Mouse (Mus musculus) liver, embryonic 14.5 days (tissue): ENCODE measurements around the gene Siah1a. TPM values are rescaled to one million over a fixed set of nuclear protein-coding genes. Genes with fewer than 3 reads are reported as not detected.

ENCODE experiments used
- ATAC-seq: fragments of 200-750 bp; cut with Nextera tagmentation; 2 replicates; pipeline ENCODE4 v1.8.0; 2017; ENCODE audit warnings: moderate number of reproducible peaks, mild to moderate bottlenecking, moderate library complexity; ENCODE audit not compliant: insufficient read depth
- DNase-seq, 3 experiments: peaks; one replicate each; pipeline ENCODE4 v3.0.0-alpha.2; 2012 to 2013; ENCODE audit warnings: low read depth in 3 of 3, low spot score in 3 of 3
- H3K27ac ChIP-seq: fragments of 300-500 bp; sonication (generic); 2 replicates; pipeline ENCODE4 v1.5.1; 2014; ENCODE audit warnings: moderate library complexity, mild to moderate bottlenecking, control low read depth, inconsistent platforms
- H3K27me3 ChIP-seq: fragments of 300-500 bp; sonication (generic); 2 replicates; pipeline ENCODE4 v1.6.1; 2014; ENCODE audit warnings: mild to moderate bottlenecking, low read length, moderate library complexity; ENCODE audit not compliant: control insufficient read depth, insufficient read depth
- H3K36me3 ChIP-seq: fragments of 300-500 bp; sonication (generic); replicated peaks from 2 replicates; pipeline ENCODE4 v1.6.1; 2014; ENCODE audit warnings: low read depth; ENCODE audit not compliant: control insufficient read depth, insufficient read depth
- H3K4me1 ChIP-seq, 2 experiments: fragments of 200-500 bp in 1 of 2; fragments of 300-500 bp in 1 of 2; sonication (generic) in 1 of 2; replicated peaks; 2 replicates each; pipeline ENCODE4 v1.6.1; 2012 to 2014; ENCODE audit warnings: antibody characterized with exemption in 1 of 2, inconsistent platforms in 1 of 2, low read length in 1 of 2; ENCODE audit not compliant: control insufficient read depth in 2 of 2, insufficient read depth in 2 of 2
- H3K4me2 ChIP-seq: fragments of 300-500 bp; sonication (generic); 2 replicates; pipeline ENCODE4 v1.6.1; 2014; ENCODE audit warnings: low read depth, mild to moderate bottlenecking, control low read depth, moderate library complexity
- H3K4me3 ChIP-seq, 2 experiments: fragments of 200-500 bp in 1 of 2; fragments of 300-500 bp in 1 of 2; sonication (generic) in 1 of 2; 2 replicates each; pipeline ENCODE4 v1.5.1; 2012 to 2014; ENCODE audit warnings: low read depth in 2 of 2, low read length in 2 of 2, mild to moderate bottlenecking in 2 of 2, control low read depth in 1 of 2, inconsistent platforms in 1 of 2, moderate library complexity in 1 of 2; ENCODE audit not compliant: insufficient read depth in 1 of 2
- H3K9ac ChIP-seq: fragments of 300-500 bp; sonication (generic); replicated peaks from 2 replicates; pipeline ENCODE4 v1.6.1; 2014; ENCODE audit warnings: mild to moderate bottlenecking, control low read depth, moderate library complexity
- H3K9me3 ChIP-seq: fragments of 300-500 bp; sonication (generic); 2 replicates; pipeline ENCODE4 v1.6.1; 2016; ENCODE audit warnings: low read length, mixed read lengths; ENCODE audit not compliant: control insufficient read depth
- CTCF ChIP-seq: IDR thresholded peaks from 2 replicates; pipeline ENCODE4 v1.5.1; 2016; ENCODE audit warnings: antibody characterized with exemption, low read depth, control low read depth
- EP300 ChIP-seq: IDR thresholded peaks from 2 replicates; pipeline ENCODE4 v1.6.1; 2016; ENCODE audit warnings: antibody characterized with exemption, low read depth
- WGBS: fragments of 180-500 bp; shearing (Covaris S2); extraction: QIAGEN DNeasy Blood & Tissue Kit; methylation state at CpG from one replicate; pipeline ENCODE4 v1.1.7; 2014; ENCODE audit not compliant: insufficient replicate concordance; 5-methylcytosine and 5-hydroxymethylcytosine counted together
- polyA plus RNA-seq, 2 experiments: library from polyadenylated mRNA; depleted of rRNA in 1 of 2; stranded (reverse) in 1 of 2; unstranded in 1 of 2; fragments of >200 nt; fragmentation: Nextera tagmentation in 1 of 2; extraction: Ambion mirVana in 1 of 2; gene quantifications; 2 replicates each; pipeline versions ENCODE4 v1.2.1 to v1.2.3; 2012 to 2014

The Siah1a gene
- 8.7 and 9.5 TPM in 2 replicates for polyA plus RNA-seq (2012; rRNA removed)
- 14.0 and 16.0 TPM in 2 replicates for polyA plus RNA-seq (2014; fragmentation: Nextera tagmentation; extraction: Ambion mirVana)

DNA sequence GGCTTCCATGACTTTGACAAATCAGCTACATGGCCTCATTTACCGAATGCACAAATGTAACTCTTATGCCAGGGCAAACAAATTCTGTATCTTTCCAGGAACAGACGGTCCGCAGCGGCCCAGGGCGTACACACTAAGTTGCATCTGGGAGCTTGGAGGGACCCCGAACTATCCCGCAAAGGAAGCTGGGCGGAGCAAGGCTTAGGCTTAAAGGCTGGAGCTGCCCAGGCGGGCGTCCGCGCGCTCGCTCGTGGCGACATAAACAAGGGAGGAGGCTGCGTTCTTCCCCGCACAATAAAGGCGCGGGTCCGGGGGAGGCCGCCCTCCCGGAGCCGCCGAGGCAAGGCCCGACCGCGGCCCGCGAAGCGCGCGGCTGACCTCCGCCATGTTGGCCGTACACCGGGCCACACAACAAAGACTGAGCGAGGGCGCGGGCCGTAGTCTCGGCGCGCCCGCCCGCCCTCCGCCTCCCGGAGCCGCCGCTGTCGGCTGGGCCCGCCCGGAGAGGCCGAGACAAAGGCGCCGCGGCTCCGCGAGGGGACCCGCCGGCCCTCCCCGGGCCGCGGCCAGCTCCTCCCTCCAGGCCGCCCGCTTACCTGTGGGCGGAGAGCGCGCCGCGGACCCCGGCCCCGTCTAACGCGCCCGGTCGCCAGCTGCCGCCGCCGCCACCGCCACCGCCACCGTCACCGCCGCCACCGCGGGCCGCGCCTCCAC, at the start of gene Siah1a, which contains the start of gene Gm10638:
TSS of gene Siah1a (minus strand) at position 714 of the 714 bp plus-strand sequence.
TSS of gene Gm10638 (plus strand) at position 479 of the 714 bp plus-strand sequence.
- Histone ChIP-seq H3K27ac (peak within 1 kb of the TSS; percentile 81), H3K36me3 (no peaks in the 10 kb centered on the region), H3K27me3 (no peaks in the 10 kb centered on the region), H3K4me1 (peaks cover 19 to 20% of the 10 kb centered on the region in 2 experiments), H3K4me2 (peak within 1 kb of the TSS; percentile 99), H3K4me3 (peak within 1 kb of the TSS; percentile 80 to 83), H3K9me3 (no peaks in the 10 kb centered on the region), H3K9ac (peak within 1 kb of the TSS; percentile 92)
- peak; percentile 73 for ATAC-seq
- TF ChIP-seq EP300 = no peak
- TF ChIP-seq CTCF = no peak
- under 1% methylated on average over 61 of the region's 88 CpGs for WGBS
- peak; percentile 52 to 64 (median 58) for DNase-seq

- 37% methylated on average over 6 of the region's 6 CpGs for WGBS
- H3K4me2 ChIP-seq = no peak overlapping the region
- TF ChIP-seq EP300 (no peak), CTCF (no peak)
- ATAC-seq (no peak), DNase-seq (no peak)
- no peaks in the 10 kb centered on the region for H3K9me3 ChIP-seq
- H3K27me3 ChIP-seq = no peaks in the 10 kb centered on the region
- H3K27ac ChIP-seq = no peak overlapping the region
- no peaks in the 10 kb centered on the region for H3K36me3 ChIP-seq
- H3K4me1 ChIP-seq = no peaks in the 10 kb centered on the region
- H3K9ac ChIP-seq = no peak overlapping the region
- no peak overlapping the region for H3K4me3 ChIP-seq
Measured at GRCm38 (mm10) chr8:86794716-86795115, 49.0 kb upstream of the Siah1a start.

DNA sequence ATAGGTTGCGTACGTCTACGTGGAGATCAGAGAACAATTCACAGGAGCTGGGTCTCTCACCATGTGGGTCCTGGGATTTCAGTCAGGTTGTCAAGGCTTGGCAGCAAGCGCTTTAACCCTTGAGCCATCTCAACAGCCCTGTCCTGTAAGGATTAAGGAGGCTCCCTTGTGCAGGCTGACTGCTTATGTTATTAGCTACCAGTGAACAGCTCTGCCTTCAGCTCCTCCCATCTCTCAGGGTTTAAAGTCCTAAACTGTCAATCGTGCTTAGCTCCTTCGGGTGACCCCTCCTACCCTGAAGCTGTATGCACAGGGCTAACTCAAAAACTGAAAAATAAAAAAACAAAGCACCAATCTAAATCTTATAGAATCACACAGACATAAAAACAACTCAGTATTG, 45.8 kb upstream of the Siah1a start:
- DNase-seq (no peak), ATAC-seq (no peak)
- H3K27me3 ChIP-seq = no peaks in the 10 kb centered on the region
- peaks cover 0 to 8% of the 10 kb centered on the region in 2 experiments; a peak in 2 of 4 replicates for H3K4me1 ChIP-seq
- no peak overlapping the region for H3K9ac ChIP-seq
- H3K4me2 ChIP-seq = no peak overlapping the region
- WGBS = 71% methylated on average over 6 of the region's 6 CpGs
- H3K27ac ChIP-seq = no peak overlapping the region
- no peaks in the 10 kb centered on the region for H3K9me3 ChIP-seq
- H3K36me3 ChIP-seq = no peaks in the 10 kb centered on the region
- TF ChIP-seq EP300 = no peak
- no peak for TF ChIP-seq CTCF
- no peak overlapping the region for H3K4me3 ChIP-seq

DNA sequence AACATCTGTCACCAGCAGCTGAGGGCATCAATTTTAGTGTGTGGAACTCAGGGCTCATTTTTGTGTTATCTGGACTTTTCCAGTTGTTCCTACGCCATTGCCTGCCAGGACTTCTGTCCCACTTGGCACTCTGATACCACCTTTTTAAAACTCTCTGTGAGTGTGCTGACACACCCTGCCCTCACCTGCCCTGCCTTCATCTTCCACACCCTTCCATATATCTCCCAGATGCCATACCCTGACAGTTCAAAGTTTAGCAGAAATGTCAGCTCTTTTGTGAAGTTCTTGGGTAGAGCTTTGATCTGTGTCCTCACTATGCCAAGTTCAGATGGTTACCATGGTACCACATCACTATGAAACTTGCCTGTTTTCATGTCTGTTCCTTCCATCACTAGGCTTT, 43.8 kb upstream of the Siah1a start:
- Histone ChIP-seq H3K4me3 (no peak overlapping the region), H3K4me1 (peaks cover 0 to 8% of the 10 kb centered on the region in 2 experiments; a peak in 2 of 4 replicates), H3K9ac (no peak overlapping the region), H3K9me3 (no peaks in the 10 kb centered on the region), H3K4me2 (no peak overlapping the region), H3K27me3 (no peaks in the 10 kb centered on the region), H3K36me3 (no peaks in the 10 kb centered on the region), H3K27ac (no peak overlapping the region)
- no peak for DNase-seq
- no peak for ATAC-seq
- 70% methylated on average over 1 of the region's 1 CpGs for WGBS
- TF ChIP-seq EP300 (no peak), CTCF (no peak)

DNA sequence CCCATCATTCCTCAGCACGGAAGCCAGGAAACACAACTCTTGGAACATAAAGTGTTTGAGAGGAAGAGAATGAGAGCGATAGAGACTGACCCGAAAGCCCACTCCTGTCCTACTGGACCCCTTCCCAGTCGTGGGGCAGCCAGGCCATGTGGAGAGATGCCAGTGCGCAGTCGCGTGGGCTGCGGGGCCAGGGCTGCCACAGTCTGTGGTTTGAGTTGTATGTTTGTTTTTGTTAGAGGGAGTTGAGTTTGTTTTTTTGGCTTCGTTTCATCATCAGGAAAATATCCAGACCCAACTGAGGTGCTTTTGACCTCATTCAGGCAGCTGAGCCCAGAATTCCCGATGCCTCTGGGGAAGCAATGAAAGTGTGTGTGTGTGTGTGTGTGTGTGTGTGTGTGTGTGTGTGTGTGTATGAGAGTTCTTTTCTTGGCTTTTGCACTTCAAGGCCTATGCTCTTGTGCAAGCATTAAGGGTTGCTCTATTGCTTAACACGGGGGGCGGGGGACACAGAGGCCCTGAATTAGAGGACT, 42.2 kb upstream of the Siah1a start:
- H3K27ac ChIP-seq = no peak overlapping the region
- 56% methylated on average over 12 of the region's 12 CpGs for WGBS
- H3K4me3 ChIP-seq = no peak overlapping the region
- H3K4me1 ChIP-seq = peaks cover 0 to 8% of the 10 kb centered on the region in 2 experiments; a peak in 2 of 4 replicates
- DNase-seq (no peak), ATAC-seq (no peak)
- H3K36me3 ChIP-seq = no peaks in the 10 kb centered on the region
- H3K4me2 ChIP-seq = no peak overlapping the region
- TF ChIP-seq CTCF (no peak), EP300 (no peak)
- no peaks in the 10 kb centered on the region for H3K27me3 ChIP-seq
- no peaks in the 10 kb centered on the region for H3K9me3 ChIP-seq
- no peak overlapping the region for H3K9ac ChIP-seq
